Mouse (Mus musculus): ENCODE results near the gene Entpd1. TPM values are rescaled to one million over a fixed set of nuclear protein-coding genes. Genes with fewer than 3 reads are reported as not detected.

The Entpd1 gene
- polyA plus RNA-seq, 1 experiment from 2014 or later = 3.8 TPM

DNA sequence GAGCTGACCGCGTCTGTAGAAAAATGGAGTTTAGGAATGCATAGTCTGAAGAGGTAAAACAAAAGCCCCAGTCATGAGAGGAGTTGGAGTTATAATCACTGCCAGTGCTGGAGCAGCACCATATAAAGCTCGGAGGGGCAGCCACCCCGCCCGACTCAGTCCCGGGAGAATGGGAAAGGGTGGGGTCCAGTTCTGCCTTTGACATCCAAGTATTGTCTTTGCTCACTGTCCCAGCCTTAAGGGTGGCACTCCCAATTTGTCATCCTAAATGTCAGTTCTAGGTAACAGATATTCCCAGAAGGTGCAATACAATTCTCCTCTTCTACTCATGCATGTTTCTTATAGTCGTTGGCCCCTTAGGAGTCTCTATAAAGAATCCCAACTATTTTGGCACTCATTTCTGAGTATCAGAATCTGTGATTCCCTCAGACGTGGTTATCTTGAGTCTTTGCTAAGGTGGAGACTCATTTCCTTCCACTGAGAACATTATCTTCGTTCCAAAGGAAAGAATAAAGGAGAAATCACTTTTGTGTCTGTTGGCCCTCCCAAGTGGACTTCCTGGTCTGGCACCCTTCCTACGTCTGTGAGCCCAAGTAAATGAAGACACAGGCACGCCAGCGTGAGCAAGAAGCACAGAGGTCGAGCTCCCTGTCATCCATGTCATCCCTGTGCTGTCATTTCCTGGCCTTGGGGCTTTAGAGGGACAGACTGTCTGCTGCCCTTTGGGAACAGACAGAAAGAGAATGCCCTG lies 86.1 kb downstream of the Entpd1 start:
- Histone ChIP-seq H3K27ac (replicated peaks) (no peak overlapping the region), H3K9ac (no peak overlapping the region), H3K4me2 (no peak overlapping the region), H3K4me1 (replicated peaks) (0 out of 2 replicates have a peak, but pooled peaks cover 3% of the 10 kb centered on the region), H3K36me3 (replicated peaks) (no peaks in the 10 kb centered on the region), H3K9me3 (replicated peaks) (no peaks in the 10 kb centered on the region), H3K4me3 (replicated peaks) (no peak overlapping the region), H3K27me3 (no peaks in the 10 kb centered on the region)
- ATAC-seq (ENCODE audit: insufficient read depth) = no peak
- 54% methylated on average over 13 of the region's 13 CpGs for WGBS (ENCODE audit: insufficient replicate concordance)

DNA sequence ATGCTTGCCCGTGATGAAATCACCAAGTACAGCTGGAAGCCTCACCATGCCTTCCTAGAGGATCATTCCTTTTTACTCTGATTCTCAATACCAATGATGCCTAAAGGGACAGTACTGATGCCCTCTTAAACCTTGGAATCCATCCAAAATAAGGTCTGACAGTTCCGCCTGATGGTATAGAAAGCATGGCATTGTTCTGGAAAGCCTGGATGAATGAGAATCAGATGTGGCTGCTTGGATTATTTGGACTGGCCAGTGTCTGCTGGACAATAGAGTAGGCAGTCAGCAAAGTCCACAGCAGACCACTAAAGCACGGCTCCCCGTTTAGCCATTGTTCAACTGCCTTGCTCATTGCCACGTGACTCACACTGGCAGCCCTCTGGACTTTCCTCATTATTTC lies 87.7 kb downstream of the Entpd1 start:
- H3K27me3 ChIP-seq = no peaks in the 10 kb centered on the region
- H3K36me3 ChIP-seq (replicated peaks) = no peaks in the 10 kb centered on the region
- no peak overlapping the region for H3K9ac ChIP-seq
- H3K4me1 ChIP-seq (replicated peaks) = no peaks in the 10 kb centered on the region
- no peak overlapping the region for H3K27ac ChIP-seq (replicated peaks)
- no peaks in the 10 kb centered on the region for H3K9me3 ChIP-seq (replicated peaks)
- no peak overlapping the region for H3K4me2 ChIP-seq
- no peak for ATAC-seq (ENCODE audit: insufficient read depth)
- no peak overlapping the region for H3K4me3 ChIP-seq (replicated peaks)
- WGBS (ENCODE audit: insufficient replicate concordance) = 65% methylated on average over 5 of the region's 5 CpGs

- no peak for ATAC-seq (ENCODE audit: insufficient read depth)
- Histone ChIP-seq H3K4me3 (replicated peaks) (no peak overlapping the region), H3K36me3 (replicated peaks) (no peaks in the 10 kb centered on the region)
These were observed 90.2 kb downstream of the Entpd1 start for GRCm38 (mm10) chr19:40702406-40702805.

DNA sequence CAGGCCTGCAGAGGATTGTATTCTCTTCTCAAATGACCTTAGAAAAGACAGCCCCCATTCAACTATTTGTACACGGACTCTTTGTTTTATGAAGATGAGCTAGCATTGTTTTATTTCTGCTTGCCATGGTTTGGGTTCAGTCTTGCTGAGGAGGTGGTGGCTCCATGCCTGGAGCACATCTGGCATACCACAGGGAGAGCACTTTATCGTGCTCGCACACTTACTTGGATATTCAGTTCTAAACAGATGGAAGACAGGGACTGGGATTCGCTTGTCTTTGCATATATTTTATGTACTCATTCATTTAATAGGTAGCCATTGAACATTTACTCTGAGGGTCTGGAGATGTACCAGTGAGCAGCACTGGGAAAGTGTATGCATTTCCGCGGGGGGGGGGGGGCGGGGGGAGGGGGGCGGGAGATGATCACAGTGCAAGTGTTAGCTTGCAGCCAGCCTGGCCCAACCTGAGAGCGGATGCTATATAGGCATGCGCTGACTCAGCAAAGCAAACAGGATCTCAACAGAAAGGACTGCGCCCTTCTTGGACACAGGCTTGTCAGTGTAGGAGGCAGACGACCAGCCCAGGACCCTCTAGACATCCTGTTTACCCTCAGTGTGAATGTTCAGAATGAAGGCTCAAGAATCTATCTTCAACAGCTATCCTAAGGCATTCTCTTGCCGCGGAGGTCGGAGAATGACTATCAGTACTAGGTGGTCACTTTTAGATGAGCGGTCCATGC lies 100.9 kb downstream of the Entpd1 start:
- no peak overlapping the region for H3K9ac ChIP-seq
- no peak overlapping the region for H3K27ac ChIP-seq (replicated peaks)
- H3K27me3 ChIP-seq = no peaks in the 10 kb centered on the region; the same call in 1 of the 2 replicates
- WGBS (ENCODE audit: insufficient replicate concordance) = 68% methylated on average over 16 of the region's 16 CpGs
- no peak overlapping the region for H3K4me2 ChIP-seq
- no peaks in the 10 kb centered on the region for H3K36me3 ChIP-seq (replicated peaks)
- no peaks in the 10 kb centered on the region for H3K9me3 ChIP-seq (replicated peaks)
- no peak for ATAC-seq (ENCODE audit: insufficient read depth)
- no peaks in the 10 kb centered on the region for H3K4me1 ChIP-seq (replicated peaks)
- no peak overlapping the region for H3K4me3 ChIP-seq (replicated peaks)

More at GRCm38 (mm10) chr19:40702406-40702805, 90.2 kb downstream of the Entpd1 start:
- no peak overlapping the region for H3K4me2 ChIP-seq
- no peaks in the 10 kb centered on the region for H3K9me3 ChIP-seq (replicated peaks)
- H3K27ac ChIP-seq (replicated peaks) = no peak overlapping the region
- 54% methylated on average over 4 of the region's 4 CpGs for WGBS (ENCODE audit: insufficient replicate concordance)
- H3K9ac ChIP-seq = no peak overlapping the region
- no peaks in the 10 kb centered on the region for H3K27me3 ChIP-seq
- no peaks in the 10 kb centered on the region for H3K4me1 ChIP-seq (replicated peaks)

- H3K4me1 ChIP-seq (replicated peaks) = no peaks in the 10 kb centered on the region
- H3K4me2 ChIP-seq = no peak overlapping the region
- no peak overlapping the region for H3K9ac ChIP-seq
- H3K4me3 ChIP-seq (replicated peaks) = no peak overlapping the region
- no peaks in the 10 kb centered on the region for H3K27me3 ChIP-seq
- WGBS (ENCODE audit: insufficient replicate concordance) = 66% methylated on average over 5 of the region's 5 CpGs
- no peaks in the 10 kb centered on the region for H3K36me3 ChIP-seq (replicated peaks)
- H3K9me3 ChIP-seq (replicated peaks) = no peaks in the 10 kb centered on the region
- no peak overlapping the region for H3K27ac ChIP-seq (replicated peaks)
- ATAC-seq (ENCODE audit: insufficient read depth) = no peak
These were observed 102.5 kb downstream of the Entpd1 start for GRCm38 (mm10) chr19:40714700-40715099.

GRCm38 (mm10) chr19:40716981-40717380 lies 104.8 kb downstream of the Entpd1 start:
- Histone ChIP-seq H3K4me3 (replicated peaks) (no peak overlapping the region), H3K27me3 (no peaks in the 10 kb centered on the region), H3K4me1 (replicated peaks) (no peaks in the 10 kb centered on the region), H3K36me3 (replicated peaks) (no peaks in the 10 kb centered on the region), H3K9ac (no peak overlapping the region), H3K4me2 (no peak overlapping the region), H3K27ac (replicated peaks) (no peak overlapping the region), H3K9me3 (replicated peaks) (no peaks in the 10 kb centered on the region)
- 59% methylated on average over 6 of the region's 6 CpGs for WGBS (ENCODE audit: insufficient replicate concordance)
- ATAC-seq (ENCODE audit: insufficient read depth) = no peak

DNA sequence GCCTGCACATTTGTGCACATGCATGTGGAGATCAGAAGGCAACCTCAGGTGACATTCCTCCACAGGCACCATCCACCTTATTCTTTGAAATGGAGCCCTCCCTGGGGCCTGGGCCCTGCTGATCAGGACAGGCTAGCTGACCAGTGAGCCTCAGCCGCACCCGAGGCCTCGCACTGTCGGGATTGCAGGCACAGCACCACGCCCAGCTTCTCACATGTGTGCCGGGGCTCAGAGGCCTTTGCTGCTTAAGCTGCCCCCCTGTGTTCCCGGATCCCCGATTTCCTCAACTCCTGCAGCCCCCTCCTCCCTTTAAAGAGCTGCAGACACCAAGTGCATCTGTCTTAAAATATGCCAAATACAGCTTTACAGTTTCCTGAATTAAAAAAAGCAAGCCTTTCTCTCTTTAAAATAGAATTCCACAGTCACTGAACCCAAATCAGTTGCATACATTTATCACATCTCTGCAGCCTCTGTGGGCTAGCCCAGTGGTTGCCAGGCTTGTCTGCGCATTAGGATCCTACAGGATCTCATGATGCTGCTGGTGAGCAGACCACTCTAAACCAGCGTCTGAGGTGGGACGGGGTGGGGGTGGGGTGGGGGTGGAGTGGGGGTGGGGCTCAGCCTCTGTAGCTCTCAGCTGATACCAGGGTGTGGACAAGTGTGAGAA lies 107.4 kb downstream of the Entpd1 start:
- H3K36me3 ChIP-seq (replicated peaks) = no peaks in the 10 kb centered on the region
- no peaks in the 10 kb centered on the region for H3K27me3 ChIP-seq
- H3K27ac ChIP-seq (replicated peaks) = no peak overlapping the region
- no peaks in the 10 kb centered on the region for H3K9me3 ChIP-seq (replicated peaks)
- no peak for ATAC-seq (ENCODE audit: insufficient read depth)
- WGBS (ENCODE audit: insufficient replicate concordance) = 41% methylated on average over 11 of the region's 11 CpGs
- H3K4me2 ChIP-seq = no peak overlapping the region
- no peaks in the 10 kb centered on the region for H3K4me1 ChIP-seq (replicated peaks)
- H3K9ac ChIP-seq = no peak overlapping the region
- H3K4me3 ChIP-seq (replicated peaks) = no peak overlapping the region

DNA sequence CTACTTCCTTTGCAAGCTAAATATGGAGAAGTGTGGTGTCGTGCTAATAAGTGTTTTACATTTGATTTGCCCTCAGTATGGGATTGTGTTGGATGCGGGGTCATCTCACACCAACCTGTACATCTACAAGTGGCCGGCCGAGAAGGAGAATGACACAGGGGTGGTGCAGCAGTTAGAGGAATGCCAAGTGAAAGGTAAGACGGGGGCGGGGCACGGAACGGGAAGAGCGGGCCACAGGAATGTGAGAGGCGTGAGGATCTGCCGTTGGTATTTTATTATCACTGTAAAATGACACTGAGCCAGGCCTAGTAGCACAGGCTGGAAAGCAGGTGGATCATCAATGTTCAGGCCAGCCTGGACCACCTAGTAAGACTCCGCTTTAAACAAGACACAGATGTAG lies 108.2 kb downstream of the Entpd1 start:
- Histone ChIP-seq H3K4me2 (no peak overlapping the region), H3K9me3 (replicated peaks) (no peaks in the 10 kb centered on the region), H3K4me3 (replicated peaks) (no peak overlapping the region), H3K27ac (replicated peaks) (no peak overlapping the region), H3K4me1 (replicated peaks) (no peaks in the 10 kb centered on the region), H3K9ac (no peak overlapping the region), H3K36me3 (replicated peaks) (no peaks in the 10 kb centered on the region), H3K27me3 (no peaks in the 10 kb centered on the region)
- 80% methylated on average over 12 of the region's 12 CpGs for WGBS (ENCODE audit: insufficient replicate concordance)
- ATAC-seq (ENCODE audit: insufficient read depth) = no peak

DNA sequence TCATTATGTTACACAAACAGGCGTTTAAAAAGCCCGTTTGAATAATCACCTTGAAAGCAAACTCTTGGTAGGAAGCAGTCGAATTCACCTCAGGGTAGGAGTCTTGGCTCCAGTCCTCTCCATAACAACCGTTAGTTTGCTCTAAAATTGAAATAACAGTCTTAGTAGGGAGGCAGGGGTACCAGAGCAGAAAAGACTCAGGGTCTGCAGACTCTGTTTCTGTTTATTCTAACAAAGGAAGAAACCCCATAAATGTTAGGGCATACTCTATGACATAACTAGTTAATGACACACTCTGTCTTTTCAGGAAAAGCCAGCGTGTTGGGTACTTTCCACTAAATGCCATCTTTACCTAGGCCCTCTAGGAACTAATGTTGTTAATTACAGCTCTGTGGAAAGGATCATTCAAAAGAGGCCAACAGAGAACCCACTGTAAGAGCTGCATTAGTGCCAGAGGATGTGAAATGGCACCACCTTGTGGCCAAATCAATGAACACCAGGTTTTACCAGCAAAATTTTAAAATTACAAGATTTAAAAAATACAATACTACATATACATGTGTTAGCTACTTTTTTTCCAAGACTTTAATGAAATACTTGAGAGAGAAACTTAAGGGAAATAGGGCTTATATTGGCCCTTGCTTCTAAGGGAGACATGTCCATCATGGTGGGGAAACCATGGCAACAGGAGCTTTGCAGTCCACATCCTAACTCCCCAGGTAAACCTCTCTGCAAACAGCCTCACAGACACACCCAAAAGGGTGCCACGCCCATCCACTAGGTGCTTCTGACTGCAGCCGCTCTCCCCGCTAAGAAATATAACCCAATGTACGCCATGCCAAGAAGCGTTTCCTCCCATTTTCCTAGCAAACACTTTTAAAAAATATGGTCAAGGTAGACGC lies 110.2 kb downstream of the Entpd1 start:
- Histone ChIP-seq H3K27me3 (no peaks in the 10 kb centered on the region), H3K4me3 (replicated peaks) (no peak overlapping the region), H3K36me3 (replicated peaks) (no peaks in the 10 kb centered on the region), H3K9ac (no peak overlapping the region), H3K4me2 (no peak overlapping the region), H3K27ac (replicated peaks) (no peak overlapping the region), H3K9me3 (replicated peaks) (no peaks in the 10 kb centered on the region), H3K4me1 (replicated peaks) (no peaks in the 10 kb centered on the region)
- WGBS (ENCODE audit: insufficient replicate concordance) = 51% methylated on average over 11 of the region's 11 CpGs
- ATAC-seq (ENCODE audit: insufficient read depth) = no peak

DNA sequence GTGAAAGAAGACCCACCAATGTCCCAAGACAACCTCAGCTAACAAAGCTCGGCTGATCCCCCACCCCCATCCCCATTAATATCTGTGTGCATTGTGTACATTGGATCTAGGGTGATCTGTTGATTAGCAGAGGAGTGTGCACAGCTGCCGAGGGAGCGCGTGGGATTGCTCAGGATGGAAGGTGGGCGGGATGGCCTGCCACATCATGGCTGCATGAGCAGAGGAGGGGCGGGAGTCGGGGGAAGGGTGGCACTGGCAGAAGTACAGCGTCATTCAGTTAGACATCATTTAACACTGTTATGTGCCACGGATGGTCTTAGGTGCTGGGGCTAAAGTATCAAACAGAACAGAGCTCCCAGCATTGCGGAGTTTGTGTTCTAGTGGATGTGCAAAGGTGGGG lies 111.3 kb downstream of the Entpd1 start:
- Histone ChIP-seq H3K4me2 (no peak overlapping the region), H3K9ac (no peak overlapping the region), H3K4me1 (replicated peaks) (no peaks in the 10 kb centered on the region), H3K27ac (replicated peaks) (no peak overlapping the region), H3K36me3 (replicated peaks) (no peaks in the 10 kb centered on the region), H3K9me3 (replicated peaks) (no peaks in the 10 kb centered on the region), H3K27me3 (no peaks in the 10 kb centered on the region), H3K4me3 (replicated peaks) (no peak overlapping the region)
- WGBS (ENCODE audit: insufficient replicate concordance) = 54% methylated on average over 10 of the region's 10 CpGs
- no peak for ATAC-seq (ENCODE audit: insufficient read depth)

Measured in liver, embryonic 15.5 days (tissue).